Mouse (Mus musculus): ENCODE measurements around the gene Prpf31. TPM values are rescaled to one million over a fixed set of nuclear protein-coding genes. Genes with fewer than 3 reads are reported as not detected.
"Not testable (repeated sequence)": the region's sequence is repeated elsewhere in the genome, so short reads cannot be mapped to it uniquely, and the experiment has no call there.

Gene Prpf31
- total RNA-seq (2021), result 10 to 100 TPM; 38.3 to 38.9 TPM
- long read RNA-seq, experiment 1, transcript Prpf31-201 (14 exons, 3,144 nt), result major isoform, 66 of 77 reads
- long read RNA-seq, experiment 1, partial matches to known transcripts, result 6 of 77 reads
- long read RNA-seq, experiment 1, other reads (novel, unspliced or antisense), result 2 of 77 reads
- long read RNA-seq, experiment 2, transcript Prpf31-201 (14 exons, 3,144 nt), result major isoform, 73 of 87 reads
- long read RNA-seq, experiment 2, partial matches to known transcripts, result 9 of 87 reads
- long read RNA-seq, experiment 2, other reads (novel, unspliced or antisense), result 3 of 87 reads

- DNase-seq (ENCODE audit: low spot score in 2 of 2), result peak; percentile 73 to 89
Observed at GRCm38 (mm10) chr7:3629543-3630477, at the start of gene Prpf31, which contains the start of gene Tfpt. TSS of gene Prpf31 (plus strand) at chr7:3629985. TSS of gene Tfpt (minus strand) at chr7:3629929.

- DNase-seq (ENCODE audit: low spot score in 2 of 2), result no peak
Observed at GRCm38 (mm10) chr7:3580029-3580428, 49.8 kb upstream of the Prpf31 start.

GRCm38 (mm10) chr7:3585763-3586162, 44.0 kb upstream of the Prpf31 start:
- DNase-seq (ENCODE audit: low spot score in 2 of 2), result no peak

- no peak for DNase-seq (ENCODE audit: low spot score in 2 of 2)
Observed at GRCm38 (mm10) chr7:3586255-3586654, 43.5 kb upstream of the Prpf31 start.

- no peak for DNase-seq (ENCODE audit: low spot score in 2 of 2)
Observed at GRCm38 (mm10) chr7:3587292-3587691, 42.5 kb upstream of the Prpf31 start.

DNA sequence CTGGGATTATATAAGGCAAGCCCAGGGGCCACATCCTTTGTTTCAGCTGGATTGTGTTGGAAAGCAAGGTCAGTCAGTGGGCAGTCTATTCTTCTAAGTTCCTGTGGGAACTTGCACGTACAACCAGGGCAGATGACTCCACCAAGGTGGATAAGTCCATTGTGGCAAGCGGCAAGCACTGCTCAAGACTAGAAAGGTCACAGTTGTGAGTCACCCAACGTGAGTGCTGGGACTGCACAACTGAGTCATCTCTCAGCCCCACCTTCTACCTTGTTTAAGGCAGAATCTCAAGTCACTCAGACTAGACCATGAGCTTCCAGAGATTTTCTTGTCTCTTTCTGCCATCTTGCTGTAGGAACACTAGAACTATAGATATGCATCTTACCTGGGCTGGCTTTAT, 39.2 kb upstream of the Prpf31 start:
- no peak for DNase-seq (ENCODE audit: low spot score in 2 of 2)

GRCm38 (mm10) chr7:3591534-3591933, 38.3 kb upstream of the Prpf31 start:
- no peak for DNase-seq (ENCODE audit: low spot score in 2 of 2)

DNA sequence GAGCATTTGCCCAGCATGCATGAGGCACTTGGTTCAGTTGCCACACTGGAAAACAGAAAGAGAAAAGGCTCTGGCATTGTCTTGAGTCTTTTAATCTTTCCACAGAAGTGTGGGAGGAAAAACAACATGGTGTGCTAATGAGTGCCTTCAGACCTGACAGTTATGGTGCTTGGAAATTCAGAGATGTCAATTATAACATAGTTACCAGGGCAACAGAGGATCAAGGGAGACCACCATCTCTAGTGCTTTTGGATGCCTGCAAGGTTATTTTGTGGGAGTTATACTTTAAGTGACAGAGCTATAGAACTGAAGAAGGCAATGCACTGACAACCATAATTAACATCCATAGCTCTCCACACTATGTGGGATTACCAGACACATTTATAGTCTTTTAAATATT, 35.9 kb upstream of the Prpf31 start:
- no peak for DNase-seq (ENCODE audit: low spot score in 2 of 2)

GRCm38 (mm10) chr7:3594686-3595085, 35.1 kb upstream of the Prpf31 start:
- no peak for DNase-seq (ENCODE audit: low spot score in 2 of 2)

DNA sequence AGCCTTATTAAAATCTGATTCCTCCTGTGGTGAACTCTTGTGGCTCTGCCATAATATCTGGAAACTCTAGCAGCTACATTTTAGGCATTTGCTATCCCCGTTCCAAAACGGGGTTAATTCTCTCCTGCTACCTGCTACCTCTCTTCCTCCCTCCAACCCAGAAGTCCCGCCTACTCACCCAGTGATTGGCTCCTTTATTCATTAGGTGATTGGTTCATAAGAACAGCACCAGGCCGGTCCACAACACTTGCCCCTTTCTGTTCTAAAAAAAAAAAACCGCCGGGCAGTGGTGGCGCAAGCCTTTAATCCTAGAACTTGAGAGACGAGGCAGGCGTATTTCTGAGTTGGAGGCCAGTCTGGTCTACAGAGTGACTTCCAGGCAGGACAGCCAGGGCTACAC, 34.6 kb upstream of the Prpf31 start:
- no peak for DNase-seq (ENCODE audit: low spot score in 2 of 2)

DNA sequence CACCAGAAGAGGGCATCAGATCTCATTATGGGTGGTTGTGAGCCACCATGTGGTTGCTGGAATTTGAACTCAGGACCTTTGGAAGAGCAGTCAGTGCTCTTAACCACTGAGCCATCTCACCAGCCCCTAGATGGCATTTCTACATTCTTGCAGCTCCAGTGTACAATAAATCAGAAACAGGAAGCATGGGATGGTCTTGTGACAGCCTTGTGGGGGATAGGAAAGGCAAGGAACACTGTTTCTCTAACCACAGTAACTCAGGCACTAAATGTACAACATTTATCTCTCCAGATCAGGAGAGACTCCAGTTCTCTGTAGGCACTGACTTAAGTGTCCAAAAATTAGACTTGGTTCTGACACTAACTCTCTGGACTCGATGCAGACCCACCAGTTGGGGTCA, 32.0 kb upstream of the Prpf31 start:
- DNase-seq (ENCODE audit: low spot score in 2 of 2), result not testable (repeated sequence)

- DNase-seq (ENCODE audit: low spot score in 2 of 2), result peak; percentile 23 to 66
Observed at GRCm38 (mm10) chr7:3601119-3601518, 28.7 kb upstream of the Prpf31 start.

GRCm38 (mm10) chr7:3606798-3607197, 23.0 kb upstream of the Prpf31 start:
- no peak for DNase-seq (ENCODE audit: low spot score in 2 of 2)

GRCm38 (mm10) chr7:3607391-3607790, 22.4 kb upstream of the Prpf31 start:
- DNase-seq (ENCODE audit: low spot score in 2 of 2), result no peak

DNA sequence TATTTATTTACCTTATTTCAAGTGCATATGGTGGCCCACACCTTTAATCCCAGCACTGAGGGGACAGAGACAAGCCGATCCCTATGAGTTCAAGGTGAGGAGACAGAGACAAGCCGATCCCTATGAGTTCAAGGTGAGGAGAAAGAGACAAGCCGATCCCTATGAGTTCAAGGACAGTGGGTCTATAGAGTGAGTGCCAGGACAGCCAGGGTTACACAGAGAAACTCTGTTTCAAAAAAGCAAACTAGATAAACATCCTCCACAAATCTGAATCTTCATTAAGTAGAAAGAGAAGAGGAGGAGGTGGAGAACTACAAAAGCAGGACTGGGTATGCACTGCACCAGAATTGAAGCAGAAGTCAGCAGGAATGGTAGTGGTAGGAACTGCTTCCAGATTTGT, 21.1 kb upstream of the Prpf31 start:
- DNase-seq (ENCODE audit: low spot score in 2 of 2), result no peak

DNA sequence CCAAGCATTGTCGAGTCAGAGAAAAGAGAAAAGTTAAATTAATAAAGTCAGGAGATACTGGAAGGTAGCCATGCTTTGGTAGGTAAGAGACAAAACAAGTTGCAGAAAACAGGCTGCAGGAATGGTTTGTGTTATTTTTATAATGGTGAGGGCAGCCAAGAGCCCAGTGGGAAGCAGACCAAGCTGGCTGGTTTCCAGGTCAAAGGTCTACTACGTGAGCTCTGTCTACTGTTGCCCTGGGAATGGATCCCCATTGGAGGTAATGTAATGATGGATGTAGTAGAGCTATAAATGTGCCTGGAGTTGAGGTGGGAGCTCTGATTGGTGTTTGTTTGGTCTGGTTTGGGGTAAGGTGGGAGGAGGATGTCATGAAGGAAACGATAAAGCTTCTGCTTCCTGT, 20.7 kb upstream of the Prpf31 start:
- DNase-seq (ENCODE audit: low spot score in 2 of 2), result peak in 1 of 2 experiments; percentile 22

GRCm38 (mm10) chr7:3610437-3610836, 19.3 kb upstream of the Prpf31 start:
- no peak for DNase-seq (ENCODE audit: low spot score in 2 of 2)

GRCm38 (mm10) chr7:3611006-3611405, 18.8 kb upstream of the Prpf31 start:
- no peak for DNase-seq (ENCODE audit: low spot score in 2 of 2)

GRCm38 (mm10) chr7:3614021-3614420, 15.8 kb upstream of the Prpf31 start:
- DNase-seq (ENCODE audit: low spot score in 2 of 2), result no peak

DNA sequence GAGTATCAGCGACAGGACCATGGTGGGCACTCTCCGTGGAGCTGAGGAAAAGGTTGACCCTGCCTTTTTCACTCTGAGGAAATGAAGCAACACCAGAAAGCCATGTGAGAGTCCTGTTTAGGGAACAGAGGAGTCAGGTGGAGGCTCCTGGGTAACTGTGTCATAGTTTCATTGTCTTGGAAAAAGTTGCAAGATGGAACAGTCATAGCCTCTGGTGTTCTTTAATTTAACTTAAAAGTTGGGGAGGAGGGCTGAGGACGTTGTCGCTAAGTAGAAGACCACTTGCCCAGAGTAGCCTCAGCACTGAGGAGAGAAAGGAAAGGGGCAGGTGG, 13.8 kb upstream of the Prpf31 start, which contains the start of gene Oscar:
TSS of gene Oscar (minus strand) at position 101 of the 332 bp plus-strand sequence.
- no peak for DNase-seq (ENCODE audit: low spot score in 2 of 2)

- no peak for DNase-seq (ENCODE audit: low spot score in 2 of 2)
Observed at GRCm38 (mm10) chr7:3616389-3617241, 13.2 kb upstream of the Prpf31 start.

Measured in gastrocnemius, postnatal 4 days (tissue).